Mouse (Mus musculus) liver, embryonic 14.5 days (tissue): ENCODE measurements around the gene Gm49387. TPM values are rescaled to one million over a fixed set of nuclear protein-coding genes. Genes with fewer than 3 reads are reported as not detected.
A peak's percentile ranks its signal among the peaks of the same experiment; 100 is the strongest.

ENCODE experiments used
- ATAC-seq: fragments of 200-750 bp; cut with Nextera tagmentation; 2 replicates; pipeline ENCODE4 v1.8.0; 2017; ENCODE audit warnings: moderate number of reproducible peaks, mild to moderate bottlenecking, moderate library complexity; ENCODE audit not compliant: insufficient read depth
- DNase-seq, 3 experiments: peaks; one replicate each; pipeline ENCODE4 v3.0.0-alpha.2; 2012 to 2013; ENCODE audit warnings: low read depth in 3 of 3, low spot score in 3 of 3
- H3K27ac ChIP-seq: fragments of 300-500 bp; sonication (generic); 2 replicates; pipeline ENCODE4 v1.5.1; 2014; ENCODE audit warnings: moderate library complexity, mild to moderate bottlenecking, control low read depth, inconsistent platforms
- H3K27me3 ChIP-seq: fragments of 300-500 bp; sonication (generic); 2 replicates; pipeline ENCODE4 v1.6.1; 2014; ENCODE audit warnings: mild to moderate bottlenecking, low read length, moderate library complexity; ENCODE audit not compliant: control insufficient read depth, insufficient read depth
- H3K36me3 ChIP-seq: fragments of 300-500 bp; sonication (generic); replicated peaks from 2 replicates; pipeline ENCODE4 v1.6.1; 2014; ENCODE audit warnings: low read depth; ENCODE audit not compliant: control insufficient read depth, insufficient read depth
- H3K4me1 ChIP-seq, 2 experiments: fragments of 200-500 bp in 1 of 2; fragments of 300-500 bp in 1 of 2; sonication (generic) in 1 of 2; replicated peaks; 2 replicates each; pipeline ENCODE4 v1.6.1; 2012 to 2014; ENCODE audit warnings: antibody characterized with exemption in 1 of 2, inconsistent platforms in 1 of 2, low read length in 1 of 2; ENCODE audit not compliant: control insufficient read depth in 2 of 2, insufficient read depth in 2 of 2
- H3K4me2 ChIP-seq: fragments of 300-500 bp; sonication (generic); 2 replicates; pipeline ENCODE4 v1.6.1; 2014; ENCODE audit warnings: low read depth, mild to moderate bottlenecking, control low read depth, moderate library complexity
- H3K4me3 ChIP-seq, 2 experiments: fragments of 200-500 bp in 1 of 2; fragments of 300-500 bp in 1 of 2; sonication (generic) in 1 of 2; 2 replicates each; pipeline ENCODE4 v1.5.1; 2012 to 2014; ENCODE audit warnings: low read depth in 2 of 2, low read length in 2 of 2, mild to moderate bottlenecking in 2 of 2, control low read depth in 1 of 2, inconsistent platforms in 1 of 2, moderate library complexity in 1 of 2; ENCODE audit not compliant: insufficient read depth in 1 of 2
- H3K9ac ChIP-seq: fragments of 300-500 bp; sonication (generic); replicated peaks from 2 replicates; pipeline ENCODE4 v1.6.1; 2014; ENCODE audit warnings: mild to moderate bottlenecking, control low read depth, moderate library complexity
- H3K9me3 ChIP-seq: fragments of 300-500 bp; sonication (generic); 2 replicates; pipeline ENCODE4 v1.6.1; 2016; ENCODE audit warnings: low read length, mixed read lengths; ENCODE audit not compliant: control insufficient read depth
- CTCF ChIP-seq: IDR thresholded peaks from 2 replicates; pipeline ENCODE4 v1.5.1; 2016; ENCODE audit warnings: antibody characterized with exemption, low read depth, control low read depth
- EP300 ChIP-seq: IDR thresholded peaks from 2 replicates; pipeline ENCODE4 v1.6.1; 2016; ENCODE audit warnings: antibody characterized with exemption, low read depth
- WGBS: fragments of 180-500 bp; shearing (Covaris S2); extraction: QIAGEN DNeasy Blood & Tissue Kit; methylation state at CpG from one replicate; pipeline ENCODE4 v1.1.7; 2014; ENCODE audit not compliant: insufficient replicate concordance; 5-methylcytosine and 5-hydroxymethylcytosine counted together
- polyA plus RNA-seq, 2 experiments: library from polyadenylated mRNA; depleted of rRNA in 1 of 2; stranded (reverse) in 1 of 2; unstranded in 1 of 2; fragments of >200 nt; fragmentation: Nextera tagmentation in 1 of 2; extraction: Ambion mirVana in 1 of 2; gene quantifications; 2 replicates each; pipeline versions ENCODE4 v1.2.1 to v1.2.3; 2012 to 2014

Gm49387 gene
- polyA plus RNA-seq, 2 experiments: 0.65 TPM; not detected in 1

GRCm38 (mm10) chr14:31658126-31658680 lies 17.5 kb upstream of the Gm49387 start:
- no peak for DNase-seq
- no peak for ATAC-seq
- H3K36me3 ChIP-seq: no peaks in the 10 kb centered on the region
- H3K27ac ChIP-seq: no peak overlapping the region
- no peaks in the 10 kb centered on the region for H3K9me3 ChIP-seq
- no peak overlapping the region for H3K4me3 ChIP-seq
- H3K4me2 ChIP-seq: no peak overlapping the region
- H3K4me1 ChIP-seq: peaks cover 3 to 21% of the 10 kb centered on the region in 2 experiments
- WGBS: 81% methylated on average over 8 of the region's 8 CpGs
- H3K27me3 ChIP-seq: no peaks in the 10 kb centered on the region
- no peak overlapping the region for H3K9ac ChIP-seq
- TF ChIP-seq EP300 (no peak), CTCF (no peak)

- ATAC-seq (no peak), DNase-seq (no peak)
- Histone ChIP-seq H3K9ac (no peak overlapping the region), H3K36me3 (no peaks in the 10 kb centered on the region), H3K9me3 (no peaks in the 10 kb centered on the region), H3K4me3 (no peak overlapping the region), H3K4me1 (peaks cover 3 to 19% of the 10 kb centered on the region in 2 experiments; a peak in 3 of 4 replicates), H3K27ac (no peak overlapping the region), H3K4me2 (no peak overlapping the region), H3K27me3 (no peaks in the 10 kb centered on the region)
- 29% methylated on average over 5 of the region's 5 CpGs for WGBS
- peak; percentile 86 for TF ChIP-seq CTCF
- no peak for TF ChIP-seq EP300
These were observed 16.4 kb upstream of the Gm49387 start for GRCm38 (mm10) chr14:31656857-31657645.

GRCm38 (mm10) chr14:31656386-31656785 lies 15.7 kb upstream of the Gm49387 start:
- H3K27ac ChIP-seq: no peak overlapping the region
- DNase-seq: no peak
- no peak for ATAC-seq
- H3K9ac ChIP-seq: no peak overlapping the region
- H3K4me2 ChIP-seq: no peak overlapping the region
- H3K4me3 ChIP-seq: no peak overlapping the region
- no peaks in the 10 kb centered on the region for H3K9me3 ChIP-seq
- H3K27me3 ChIP-seq: no peaks in the 10 kb centered on the region
- TF ChIP-seq EP300: no peak
- TF ChIP-seq CTCF: no peak
- 69% methylated on average over 7 of the region's 7 CpGs for WGBS
- H3K4me1 ChIP-seq: peaks cover 3 to 18% of the 10 kb centered on the region in 2 experiments; a peak in 3 of 4 replicates
- no peaks in the 10 kb centered on the region for H3K36me3 ChIP-seq

DNA sequence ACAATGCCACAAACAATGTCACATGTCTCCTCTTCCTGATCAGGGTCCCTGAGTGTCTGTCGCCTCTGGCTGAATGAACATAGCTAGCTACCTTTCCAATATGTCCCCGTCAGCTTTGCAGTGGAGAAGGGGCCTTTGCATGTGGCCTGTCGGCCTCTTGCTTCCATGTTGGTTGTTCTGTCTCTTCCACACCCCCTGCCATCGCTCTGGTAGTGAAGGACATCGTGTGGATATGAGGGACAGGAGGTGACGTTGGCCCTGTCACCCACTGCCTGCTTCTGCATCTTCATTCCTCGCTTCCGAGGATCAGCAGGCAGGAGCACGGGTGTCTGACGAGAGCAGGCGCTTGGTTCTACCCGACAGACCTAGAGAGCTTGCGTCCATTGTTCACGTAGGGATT lies 14.7 kb upstream of the Gm49387 start:
- no peak for ATAC-seq
- DNase-seq: no peak
- Histone ChIP-seq H3K4me2 (no peak overlapping the region), H3K9me3 (no peaks in the 10 kb centered on the region), H3K4me3 (no peak overlapping the region), H3K27me3 (no peaks in the 10 kb centered on the region), H3K9ac (no peak overlapping the region), H3K4me1 (peaks cover 3 to 16% of the 10 kb centered on the region in 2 experiments; a peak in 3 of 4 replicates), H3K27ac (no peak overlapping the region), H3K36me3 (no peaks in the 10 kb centered on the region)
- WGBS: 75% methylated on average over 14 of the region's 14 CpGs
- TF ChIP-seq CTCF: no peak
- no peak for TF ChIP-seq EP300

DNA sequence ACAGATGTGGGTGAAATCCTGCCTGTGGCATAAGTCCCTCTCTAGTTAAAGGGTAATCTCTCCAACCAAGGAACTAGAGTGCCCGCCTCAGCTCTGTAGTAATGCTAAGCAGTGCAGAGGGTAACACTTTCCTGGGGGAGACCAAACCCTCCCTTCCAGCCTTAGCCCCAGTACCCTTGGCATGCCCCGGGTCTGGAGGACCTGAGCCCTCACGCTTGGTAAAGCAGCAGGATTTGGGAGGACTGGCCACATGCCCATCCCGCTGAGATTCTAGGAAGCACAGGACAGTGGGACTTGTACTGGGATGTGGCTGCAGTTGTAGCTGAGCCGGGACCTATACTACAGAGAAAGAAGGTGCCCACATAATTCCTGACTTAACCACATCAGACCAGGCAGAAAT lies 14.1 kb upstream of the Gm49387 start:
- WGBS: 83% methylated on average over 5 of the region's 5 CpGs
- Histone ChIP-seq H3K4me2 (no peak overlapping the region), H3K27ac (no peak overlapping the region), H3K4me3 (no peak overlapping the region), H3K36me3 (no peaks in the 10 kb centered on the region), H3K9ac (no peak overlapping the region), H3K9me3 (no peaks in the 10 kb centered on the region), H3K4me1 (peaks cover 3 to 16% of the 10 kb centered on the region in 2 experiments; a peak in 3 of 4 replicates), H3K27me3 (no peaks in the 10 kb centered on the region)
- ATAC-seq (no peak), DNase-seq (no peak)
- TF ChIP-seq EP300 (no peak), CTCF (no peak)
